Mouse (Mus musculus): Measurements from ENCODE around the gene Usp25. TPM values are rescaled to one million over a fixed set of nuclear protein-coding genes. Genes with fewer than 3 reads are reported as not detected.

Gene Usp25
- polyA plus RNA-seq, 2 experiments from 2014 or later, result 18.4 to 30.8 TPM

DNA sequence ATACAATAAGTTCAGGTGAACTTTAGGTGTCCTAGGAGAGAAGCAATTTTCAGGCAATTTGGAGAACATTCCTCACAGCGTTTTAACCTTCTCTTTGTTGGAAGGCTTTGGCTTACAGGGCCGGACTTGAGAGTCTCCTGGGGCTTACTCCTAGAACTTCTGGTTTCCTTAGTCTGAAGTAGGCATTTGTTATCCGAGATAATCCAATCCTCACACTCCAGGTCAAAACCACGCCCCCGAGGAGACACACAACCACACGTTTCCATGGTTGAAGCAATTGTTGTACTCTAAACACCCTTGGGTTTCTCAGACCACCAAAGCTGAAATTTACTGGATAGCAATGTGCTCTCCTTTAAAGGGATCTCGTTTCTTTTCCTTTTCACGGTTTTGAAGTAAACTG lies 136.8 kb downstream of the Usp25 start:
- ATAC-seq, result no peak

DNA sequence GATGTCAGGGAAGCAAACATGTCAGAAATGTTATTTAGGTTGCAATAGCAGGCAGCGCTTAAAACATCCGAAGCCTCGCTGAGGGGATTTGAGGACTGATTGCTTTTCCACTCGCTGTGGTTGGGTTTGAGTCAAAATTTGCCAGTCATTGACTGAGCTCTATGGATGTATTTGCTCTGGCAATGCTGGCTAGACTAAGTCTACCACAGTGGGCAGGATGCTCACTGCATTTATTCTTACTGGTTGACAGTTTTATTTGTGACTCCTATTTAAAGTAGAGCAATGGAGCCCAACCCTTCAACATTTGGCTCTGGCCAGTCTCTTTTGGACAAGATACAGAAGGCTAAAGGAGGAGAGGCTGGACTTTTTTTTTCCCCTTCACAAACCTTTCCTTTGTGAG lies 137.4 kb downstream of the Usp25 start:
- no peak for ATAC-seq

DNA sequence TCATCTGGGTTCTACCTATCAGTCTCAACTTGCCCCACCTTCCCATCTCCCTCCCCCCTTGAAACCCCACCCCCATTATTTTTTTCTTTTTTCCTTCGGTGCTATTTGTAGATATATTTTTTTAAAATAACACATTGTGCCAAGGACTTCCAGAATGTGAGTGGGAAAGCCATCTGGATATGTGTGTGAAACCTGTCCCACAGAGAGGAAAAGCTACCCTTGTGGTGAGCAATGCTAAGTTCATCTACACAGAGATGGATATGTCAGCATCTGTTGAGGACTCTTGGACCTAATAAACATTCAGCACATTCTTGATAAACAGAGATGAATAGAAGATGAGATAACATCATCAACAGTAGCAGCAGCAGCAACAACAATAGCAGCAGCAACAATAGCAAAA lies 138.8 kb downstream of the Usp25 start:
- ATAC-seq, result no peak

DNA sequence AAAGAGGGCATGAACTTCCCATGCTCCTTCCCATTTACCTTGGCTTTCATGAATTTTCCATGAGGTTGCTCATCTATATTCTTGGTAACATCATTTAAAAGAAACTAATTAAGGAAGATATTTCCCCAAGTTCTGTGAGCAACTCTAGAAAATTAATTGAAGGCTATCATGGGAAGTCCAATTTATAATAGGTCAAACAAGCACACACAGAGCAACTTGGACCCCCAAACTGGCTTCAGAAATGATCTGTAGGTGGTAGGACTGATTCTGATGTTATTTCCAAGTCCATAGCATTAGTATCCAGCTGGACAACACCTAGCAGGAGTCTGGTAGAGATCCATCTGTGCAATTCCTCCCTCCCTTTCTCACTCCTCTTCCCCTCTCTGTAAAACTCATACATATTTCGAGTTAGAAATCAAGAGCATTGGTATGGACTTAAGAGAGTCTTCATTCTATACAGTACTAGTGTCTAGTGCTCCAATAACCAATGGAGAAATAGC lies 139.8 kb downstream of the Usp25 start:
- no peak for ATAC-seq

DNA sequence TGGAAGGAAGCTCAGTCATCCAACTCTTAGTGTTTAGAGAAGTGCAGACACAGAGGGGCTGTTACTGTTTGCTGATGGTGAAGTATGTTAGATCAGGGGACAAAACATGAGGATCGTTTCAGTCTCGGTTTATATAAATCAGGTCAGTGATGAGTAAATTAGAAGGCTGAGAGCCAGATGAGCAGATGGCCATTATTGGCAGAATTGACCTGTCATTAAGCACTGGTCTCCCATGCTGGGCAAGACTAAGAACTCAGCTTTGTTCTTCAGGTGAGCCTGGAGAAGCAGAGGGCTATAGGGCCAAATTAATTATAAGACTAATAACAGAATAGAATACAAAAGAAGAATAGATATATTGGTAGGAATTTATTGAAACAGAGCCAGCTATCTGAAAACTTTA lies 140.3 kb downstream of the Usp25 start:
- ATAC-seq, result no peak

DNA sequence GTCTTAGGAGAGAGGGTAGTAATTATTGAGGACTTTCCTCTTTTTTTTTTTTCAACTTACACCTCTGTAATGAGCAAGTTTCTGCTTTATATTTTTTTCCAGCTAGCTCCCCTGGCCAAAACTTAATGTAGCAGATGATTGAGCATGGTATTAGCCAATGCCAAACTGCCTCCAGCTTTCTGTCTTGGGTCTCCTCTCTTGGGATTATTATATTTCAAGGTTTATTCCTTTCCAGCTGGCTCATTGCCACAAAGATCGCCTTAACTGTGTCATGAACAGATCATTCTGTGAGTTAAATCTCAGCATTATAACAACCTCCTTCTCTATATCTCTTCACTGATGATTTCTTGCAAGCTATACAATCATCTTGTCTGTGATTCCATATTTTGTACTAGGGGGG lies 141.3 kb downstream of the Usp25 start:
- ATAC-seq, result no peak
